Mouse (Mus musculus): ENCODE data around the gene Cadps. TPM values are rescaled to one million over a fixed set of nuclear protein-coding genes. Genes with fewer than 3 reads are reported as not detected.

The Cadps gene
- total and polyA plus RNA-seq, 3 experiments, result 0.04 to 0.07 TPM; not detected in 1

- Histone ChIP-seq H3K27me3 (replicated peaks) (no peaks in the 10 kb centered on the region), H3K79me2 (replicated peaks; ENCODE audit: control insufficient read depth, extremely low read depth, insufficient read depth, poor library complexity, severe bottlenecking) (no peaks in the 10 kb centered on the region), H3K4me1 (ENCODE audit: control insufficient read depth in 1 of 2, insufficient read depth in 2 of 2) (no peaks in the 10 kb centered on the region), H3K36me3 (replicated peaks in 1 of 2; ENCODE audit: control insufficient read depth in 1 of 2, insufficient read depth in 1 of 2, low read length in 1 of 2) (no peaks in the 10 kb centered on the region), H3K27ac (ENCODE audit: insufficient read depth, low read depth) (no peak overlapping the region), H3K9me3 (replicated peaks; ENCODE audit: low read length) (no peaks in the 10 kb centered on the region), H3K9ac (ENCODE audit: insufficient read depth, low read depth) (no peak overlapping the region), H3K4me3 (replicated peaks in 1 of 3; ENCODE audit: low read depth in 2 of 3, low read length in 2 of 3, poor library complexity in 1 of 3) (no peak overlapping the region), H3K4me2 (ENCODE audit: insufficient read depth, low read depth, poor library complexity, severe bottlenecking) (no peak overlapping the region)
- in situ Hi-C loops (cut with MboI; ENCODE audit: low pct_ligation_motif_present, low pct_unique_long_range_greater_than_20kb, low sequenced_read_pairs) (no loop called here), dilution Hi-C loops (cut with MboI; ENCODE audit: extremely low pct_ligation_motif_present, extremely low pct_unique_long_range_greater_than_20kb, low sequenced_read_pairs) (no loop called here)
- no peak for DNase-seq (ENCODE audit: extremely low read depth)
- no peak for TF ChIP-seq BHLHE40 (IDR thresholded peaks at IDR 0.05; ENCODE audit: low read depth, low read length)
- TF ChIP-seq NRF1 (IDR thresholded peaks at IDR 0.05; ENCODE audit: low read depth, low read length), result no peak
- no peak for TF ChIP-seq TBP (conservative IDR thresholded peaks at IDR 0.05; ENCODE audit: low read depth, low read length)
- TF ChIP-seq MAFK (IDR thresholded peaks at IDR 0.05; ENCODE audit: insufficient replicate concordance, low read length), result no peak
- TF ChIP-seq ELF1 (IDR thresholded peaks at IDR 0.05; ENCODE audit: low read depth, low read length), result no peak
- TF ChIP-seq NELFE (IDR thresholded peaks at IDR 0.05; ENCODE audit: low read depth, low read length), result no peak
- no peak for TF ChIP-seq MAZ (IDR thresholded peaks at IDR 0.05; ENCODE audit: low read depth, low read length)
- no peak for TF ChIP-seq MAX (IDR thresholded peaks at IDR 0.05; ENCODE audit: low read length)
Measured at GRCm38 (mm10) chr14:12718766-12719165, 104.1 kb downstream of the Cadps start.

- H3K9me3 ChIP-seq (replicated peaks; ENCODE audit: low read length), result no peaks in the 10 kb centered on the region
- no peaks in the 10 kb centered on the region for H3K4me1 ChIP-seq (ENCODE audit: control insufficient read depth in 1 of 2, insufficient read depth in 2 of 2)
- in situ Hi-C loops (cut with MboI; ENCODE audit: low pct_ligation_motif_present, low pct_unique_long_range_greater_than_20kb, low sequenced_read_pairs), result no loop called here
- no peak overlapping the region for H3K4me3 ChIP-seq (replicated peaks in 1 of 3; ENCODE audit: low read depth in 2 of 3, low read length in 2 of 3, poor library complexity in 1 of 3)
- H3K27me3 ChIP-seq (replicated peaks), result no peaks in the 10 kb centered on the region
- DNase-seq (ENCODE audit: extremely low read depth), result no peak
- no peak for TF ChIP-seq BHLHE40 (IDR thresholded peaks at IDR 0.05; ENCODE audit: low read depth, low read length)
- TF ChIP-seq POLR2AphosphoS2 (IDR thresholded peaks at IDR 0.05; ENCODE audit: low read depth, low read length), result no peak
- TF ChIP-seq NELFE (IDR thresholded peaks at IDR 0.05; ENCODE audit: low read depth, low read length), result no peak
- no peak for TF ChIP-seq ZNF384 (IDR thresholded peaks at IDR 0.05; ENCODE audit: low read depth, low read length)
- TF ChIP-seq PAX5 (IDR thresholded peaks at IDR 0.05; ENCODE audit: low read length), result no peak
- no peak for TF ChIP-seq ZMIZ1 (IDR thresholded peaks at IDR 0.05; ENCODE audit: low read depth, low read length)
- TF ChIP-seq MAZ (IDR thresholded peaks at IDR 0.05; ENCODE audit: low read depth, low read length), result no peak
- TF ChIP-seq UBTF (IDR thresholded peaks at IDR 0.05; ENCODE audit: low read depth, low read length), result no peak
- TF ChIP-seq E2F4 (IDR thresholded peaks at IDR 0.05; ENCODE audit: insufficient replicate concordance, low read depth, low read length), result no peak
- no peak for TF ChIP-seq IRF4 (IDR thresholded peaks at IDR 0.05; ENCODE audit: low read depth, low read length)
- TF ChIP-seq CHD1 (IDR thresholded peaks at IDR 0.05; ENCODE audit: low read depth, low read length), result no peak
- no peak for TF ChIP-seq ZKSCAN1 (IDR thresholded peaks at IDR 0.05; ENCODE audit: borderline replicate concordance, low read depth, low read length)
- TF ChIP-seq MYC (IDR thresholded peaks at IDR 0.05; ENCODE audit: low read depth, low read length), result no peak
- no peak for TF ChIP-seq JUND (conservative IDR thresholded peaks at IDR 0.05; ENCODE audit: low read depth, low read length)
- no peaks in the 10 kb centered on the region for H3K79me2 ChIP-seq (replicated peaks; ENCODE audit: control insufficient read depth, extremely low read depth, insufficient read depth, poor library complexity, severe bottlenecking)
- H3K9ac ChIP-seq (ENCODE audit: insufficient read depth, low read depth), result no peak overlapping the region
- no peaks in the 10 kb centered on the region for H3K36me3 ChIP-seq (replicated peaks in 1 of 2; ENCODE audit: control insufficient read depth in 1 of 2, insufficient read depth in 1 of 2, low read length in 1 of 2)
- no peak overlapping the region for H3K4me2 ChIP-seq (ENCODE audit: insufficient read depth, low read depth, poor library complexity, severe bottlenecking)
- H3K27ac ChIP-seq (ENCODE audit: insufficient read depth, low read depth), result no peak overlapping the region
- dilution Hi-C loops (cut with MboI; ENCODE audit: extremely low pct_ligation_motif_present, extremely low pct_unique_long_range_greater_than_20kb, low sequenced_read_pairs), result no loop called here
Measured at GRCm38 (mm10) chr14:12715906-12716659, 106.8 kb downstream of the Cadps start.
